Mouse (Mus musculus) forebrain, embryonic 10.5 days (tissue): ENCODE measurements around the gene Col4a2. TPM values are rescaled to one million over a fixed set of nuclear protein-coding genes. Genes with fewer than 3 reads are reported as not detected.

Source experiments
- DNase-seq: peaks from one replicate; pipeline ENCODE4 v3.0.0-alpha.2; 2017; ENCODE audit warnings: low spot score; ENCODE audit errors: extremely low spot score
- H3K27ac ChIP-seq: fragments of 300-500 bp; sonication (generic); 2 replicates; pipeline ENCODE4 v1.5.1; 2016; ENCODE audit warnings: mild to moderate bottlenecking
- H3K27me3 ChIP-seq: fragments of 300-500 bp; sonication (generic); 2 replicates; pipeline ENCODE4 v1.6.1; 2016; ENCODE audit warnings: mild to moderate bottlenecking; ENCODE audit not compliant: poor library complexity, severe bottlenecking
- H3K36me3 ChIP-seq: fragments of 300-500 bp; sonication (generic); replicated peaks from 2 replicates; pipeline ENCODE4 v1.6.1; 2016; ENCODE audit warnings: mild to moderate bottlenecking, moderate library complexity
- H3K4me1 ChIP-seq: fragments of 300-500 bp; sonication (generic); 2 replicates; pipeline ENCODE4 v1.6.1; 2016
- H3K4me3 ChIP-seq: fragments of 300-500 bp; sonication (generic); 2 replicates; pipeline ENCODE4 v1.5.1; 2016; ENCODE audit warnings: mild to moderate bottlenecking, moderate library complexity
- H3K9me3 ChIP-seq: fragments of 300-500 bp; sonication (generic); 2 replicates; pipeline ENCODE4 v1.6.1; 2016; ENCODE audit warnings: mild to moderate bottlenecking, moderate library complexity
- WGBS: fragments of 180-500 bp; shearing (Covaris S2); methylation state at CpG from one replicate; pipeline ENCODE4 v1.1.7; 2016; 5-methylcytosine and 5-hydroxymethylcytosine counted together
- polyA plus RNA-seq: library from polyadenylated mRNA; unstranded; fragments of >200 nt; fragmentation: Nextera tagmentation; extraction: Ambion mirVana; gene quantifications from 2 replicates; pipeline ENCODE4 v1.2.1, GENCODE M21; 2016

The Col4a2 gene
- polyA plus RNA-seq, 1 experiment from 2014 or later = 47.1 TPM

DNA sequence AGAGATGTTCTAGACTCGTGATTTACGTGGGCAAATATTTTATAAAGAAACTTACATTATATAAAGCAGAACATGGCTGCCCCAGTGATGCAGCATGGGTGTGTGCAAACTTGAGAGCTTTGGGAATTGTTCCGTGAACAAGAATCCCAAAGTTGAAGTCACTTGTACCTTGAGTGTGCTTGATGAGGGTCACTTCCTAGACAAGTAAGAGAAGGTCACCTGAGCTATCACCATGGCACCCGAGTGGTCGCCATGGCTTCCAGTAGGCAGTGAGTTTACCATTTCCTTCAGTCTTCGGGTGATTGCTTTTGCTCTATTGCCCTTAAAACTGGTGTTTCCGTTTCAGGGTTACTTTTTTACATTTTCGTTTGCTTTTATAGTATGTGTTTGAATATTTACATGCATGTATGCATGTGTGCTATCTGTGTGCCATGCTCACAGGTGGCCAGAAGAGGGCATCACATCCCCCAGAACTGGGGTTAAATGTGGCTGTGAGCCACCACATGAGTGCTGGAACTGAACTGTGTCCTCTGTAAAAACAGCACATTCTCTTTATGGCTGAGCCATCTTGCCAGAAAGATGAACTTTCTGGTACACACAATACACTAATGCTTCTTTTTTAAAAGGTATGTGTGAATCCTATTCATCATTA, 42.3 kb downstream of the Col4a2 start:
- Histone ChIP-seq H3K27me3 (no peaks in the 10 kb centered on the region), H3K36me3 (peaks cover 21% of the 10 kb centered on the region), H3K27ac (no peak overlapping the region), H3K4me3 (no peak overlapping the region), H3K4me1 (peaks cover 14% of the 10 kb centered on the region), H3K9me3 (no peaks in the 10 kb centered on the region)
- DNase-seq = no peak
- WGBS = 92% methylated on average over 8 of the region's 8 CpGs

DNA sequence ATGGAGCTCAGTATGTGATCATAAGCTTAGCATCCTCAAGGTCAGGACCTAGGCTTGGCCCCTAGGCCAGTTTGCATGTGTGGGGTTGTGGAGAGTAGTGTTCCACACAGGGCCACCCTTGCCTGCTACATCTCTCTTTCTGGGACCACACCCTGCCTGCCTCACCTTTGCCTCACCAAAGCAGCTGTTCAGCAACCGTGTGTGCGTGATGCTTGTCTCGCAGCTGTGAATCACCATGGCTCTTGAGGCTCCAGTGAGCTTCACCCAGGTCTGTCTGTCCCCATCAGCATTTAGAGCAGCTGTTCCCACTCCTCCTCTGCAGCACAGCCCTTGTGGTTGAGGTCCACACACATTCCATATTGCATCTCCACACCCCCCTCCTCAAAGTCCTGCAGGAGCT, 43.3 kb downstream of the Col4a2 start:
- no peaks in the 10 kb centered on the region for H3K27me3 ChIP-seq
- H3K36me3 ChIP-seq = peaks cover 21% of the 10 kb centered on the region
- 97% methylated on average over 3 of the region's 3 CpGs for WGBS
- no peak overlapping the region for H3K4me3 ChIP-seq
- no peak for DNase-seq
- no peak overlapping the region for H3K27ac ChIP-seq
- H3K4me1 ChIP-seq = peaks cover 24% of the 10 kb centered on the region
- H3K9me3 ChIP-seq = no peaks in the 10 kb centered on the region

DNA sequence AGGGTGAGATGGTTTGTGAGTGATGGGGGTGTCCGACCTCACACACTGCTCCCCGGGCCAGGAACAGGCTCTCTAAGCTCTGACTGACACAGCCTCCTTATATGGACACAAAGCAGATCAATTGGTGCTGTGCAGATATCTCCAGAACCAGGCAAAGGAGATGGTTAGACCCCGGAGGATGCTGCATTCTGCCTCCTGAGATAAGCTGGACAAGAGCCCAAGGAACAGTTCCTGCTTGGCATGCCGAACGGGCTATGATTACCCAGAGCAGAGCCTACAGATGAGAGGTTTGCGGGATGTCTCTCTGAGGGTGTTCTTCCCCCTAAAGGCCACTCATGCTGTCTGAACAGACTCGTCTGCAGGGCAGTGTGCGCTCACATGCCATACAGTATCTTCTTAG, 44.2 kb downstream of the Col4a2 start:
- H3K36me3 ChIP-seq = peaks cover 21% of the 10 kb centered on the region
- WGBS = 92% methylated on average over 8 of the region's 8 CpGs

DNA sequence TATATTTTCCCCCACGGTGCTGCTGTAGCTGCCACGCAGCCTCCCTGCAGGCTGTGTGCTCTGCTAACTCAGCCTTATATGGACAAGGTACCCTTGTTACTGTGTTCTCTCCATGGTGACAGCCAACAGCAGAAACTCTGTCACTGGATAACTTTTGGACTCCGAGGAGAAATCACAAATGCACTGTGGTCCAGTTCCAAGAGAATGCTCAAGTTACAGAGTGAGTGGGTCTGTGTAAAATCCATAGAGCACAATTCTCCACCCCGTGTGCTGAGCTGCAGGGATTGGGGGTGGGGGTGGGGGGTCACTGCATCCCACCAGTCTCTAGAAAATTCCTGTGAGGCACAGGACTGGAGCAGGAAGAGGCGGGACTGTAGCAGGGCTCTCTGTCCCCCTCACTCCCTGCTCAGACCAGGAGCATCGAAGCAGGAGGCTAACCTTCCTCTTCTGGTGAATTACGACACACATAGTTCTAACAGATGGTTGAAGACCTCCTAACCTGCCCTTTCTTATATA, 45.4 kb downstream of the Col4a2 start:
- Histone ChIP-seq H3K4me1 (peaks cover 45% of the 10 kb centered on the region), H3K27ac (peak overlapping the region; percentile 60), H3K36me3 (peaks cover 21% of the 10 kb centered on the region), H3K4me3 (no peak overlapping the region), H3K27me3 (no peaks in the 10 kb centered on the region), H3K9me3 (no peaks in the 10 kb centered on the region)
- DNase-seq = no peak
- whole genome bisulfite sequencing = 73% methylated on average over 7 of the region's 7 CpGs

More for the DNA sequence above, 44.2 kb downstream of the Col4a2 start:
- Histone ChIP-seq H3K27me3 (no peaks in the 10 kb centered on the region), H3K4me1 (peaks cover 33% of the 10 kb centered on the region), H3K9me3 (no peaks in the 10 kb centered on the region), H3K4me3 (no peak overlapping the region), H3K27ac (no peak overlapping the region; the same call in 1 of the 2 replicates)
- no peak for DNase-seq

DNA sequence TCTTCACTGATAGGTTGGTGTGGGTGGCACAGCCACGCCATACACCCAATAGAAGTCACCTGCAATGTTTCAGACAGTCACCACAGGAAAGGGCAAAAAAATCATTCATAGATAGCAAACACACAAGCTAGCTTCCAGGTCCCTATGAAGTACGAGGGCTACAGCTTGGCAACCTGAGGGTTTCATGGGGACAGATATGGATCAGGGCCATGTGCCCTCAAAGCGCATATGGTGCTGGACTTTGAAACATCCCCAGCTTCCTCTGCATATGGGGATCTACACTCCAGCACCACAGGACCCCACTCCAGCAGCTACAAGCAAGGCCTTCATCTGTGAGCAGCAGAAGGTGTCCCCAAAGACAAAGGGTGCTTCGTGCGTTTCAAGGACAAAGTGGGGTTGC, 47.2 kb downstream of the Col4a2 start:
- peaks cover 63% of the 10 kb centered on the region for H3K4me1 ChIP-seq
- H3K27me3 ChIP-seq = no peaks in the 10 kb centered on the region
- H3K27ac ChIP-seq = peak overlapping the region; percentile 87
- WGBS = 88% methylated on average over 5 of the region's 5 CpGs
- no peak overlapping the region for H3K4me3 ChIP-seq
- DNase-seq = no peak
- H3K9me3 ChIP-seq = no peaks in the 10 kb centered on the region
- H3K36me3 ChIP-seq = peaks cover 12% of the 10 kb centered on the region

DNA sequence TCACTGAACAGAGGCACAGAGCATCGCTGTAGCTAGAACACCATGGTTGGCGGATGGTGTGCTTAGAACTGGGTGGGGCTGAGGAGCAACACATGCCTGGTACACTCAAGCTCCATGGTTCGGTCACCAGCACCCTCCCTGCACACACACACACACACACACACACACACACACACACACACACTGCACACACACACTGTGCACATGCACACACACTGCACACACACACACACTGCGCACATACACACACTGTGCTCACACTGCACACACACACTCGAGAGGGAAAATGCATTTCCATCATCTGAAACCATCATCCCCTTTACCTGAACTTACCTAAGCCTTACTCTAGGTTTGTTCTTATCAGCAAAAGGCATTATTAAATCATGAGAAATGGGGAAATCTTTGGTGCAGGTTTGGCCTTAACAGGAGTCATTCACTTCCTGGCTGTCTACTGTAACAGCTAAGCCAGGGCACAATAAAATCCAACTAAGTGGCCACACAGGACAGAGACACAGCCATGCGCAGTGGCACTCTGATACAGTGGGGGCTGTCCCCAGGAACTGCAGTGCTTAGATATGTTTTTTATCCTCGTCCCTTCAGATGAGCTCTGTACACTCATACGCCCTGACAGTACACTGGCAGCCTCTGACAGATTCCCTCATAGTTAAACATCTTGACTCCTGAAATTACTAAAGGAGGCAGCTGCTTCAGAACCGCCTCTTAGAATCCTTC, 49.1 kb downstream of the Col4a2 start:
- Histone ChIP-seq H3K27me3 (no peaks in the 10 kb centered on the region), H3K27ac (peak overlapping the region; percentile 87), H3K36me3 (peaks cover 7% of the 10 kb centered on the region), H3K4me1 (peaks cover 68% of the 10 kb centered on the region), H3K4me3 (no peak overlapping the region), H3K9me3 (no peaks in the 10 kb centered on the region)
- 70% methylated on average over 9 of the region's 9 CpGs for WGBS
- no peak for DNase-seq

DNA sequence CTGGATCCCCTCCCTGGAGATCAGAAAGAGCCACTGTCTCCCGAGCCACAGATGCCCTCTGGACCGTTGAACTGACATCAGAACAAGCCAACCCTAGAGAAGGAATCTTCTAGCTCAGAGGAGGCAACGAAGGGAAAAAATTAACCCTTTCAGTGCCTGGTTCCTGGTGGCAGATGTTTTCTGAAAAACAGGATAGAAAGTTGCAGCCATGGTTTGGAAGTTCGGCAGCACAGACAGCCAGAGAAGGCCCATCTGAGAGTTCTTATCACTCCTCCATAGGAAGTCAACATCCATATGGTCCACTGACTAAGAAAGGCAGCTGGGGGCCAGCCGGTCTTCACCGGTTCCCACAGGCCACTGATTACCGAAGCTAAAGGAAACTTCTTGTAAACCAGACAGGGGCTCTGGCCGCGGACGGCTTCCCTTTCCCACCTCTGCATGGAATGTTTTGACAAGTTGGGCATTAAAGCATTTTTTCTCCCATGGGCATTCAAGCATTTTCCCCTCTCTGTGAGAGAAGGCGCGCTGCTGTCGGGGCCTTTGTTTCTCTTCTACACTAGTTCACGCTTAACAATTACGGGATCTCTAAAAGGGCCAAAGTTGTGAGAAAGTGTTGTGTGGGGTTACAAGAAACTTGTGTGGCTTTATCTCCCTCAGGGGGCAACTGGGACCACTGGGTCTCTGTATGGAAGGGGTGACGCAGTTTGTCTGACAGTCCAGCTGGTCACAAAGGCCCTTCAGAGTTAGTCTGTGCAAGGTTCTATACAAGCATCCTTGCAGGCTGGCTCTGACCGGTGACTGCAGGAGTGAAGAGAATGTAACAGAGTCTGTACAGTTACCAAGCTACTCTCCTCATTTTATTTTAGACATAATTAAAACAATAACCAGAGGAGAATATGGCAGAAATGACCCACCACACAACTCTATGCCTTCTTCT, 49.9 kb downstream of the Col4a2 start:
- peak overlapping the region; percentile 87 for H3K27ac ChIP-seq
- peaks cover 74% of the 10 kb centered on the region for H3K4me1 ChIP-seq
- H3K9me3 ChIP-seq = no peaks in the 10 kb centered on the region
- H3K27me3 ChIP-seq = no peaks in the 10 kb centered on the region
- WGBS = 12% methylated on average over 17 of the region's 17 CpGs
- peak overlapping the region; percentile 27; the same call in 1 of the 2 replicates for H3K4me3 ChIP-seq
- peaks cover 7% of the 10 kb centered on the region for H3K36me3 ChIP-seq
- peak; percentile 70 for DNase-seq

DNA sequence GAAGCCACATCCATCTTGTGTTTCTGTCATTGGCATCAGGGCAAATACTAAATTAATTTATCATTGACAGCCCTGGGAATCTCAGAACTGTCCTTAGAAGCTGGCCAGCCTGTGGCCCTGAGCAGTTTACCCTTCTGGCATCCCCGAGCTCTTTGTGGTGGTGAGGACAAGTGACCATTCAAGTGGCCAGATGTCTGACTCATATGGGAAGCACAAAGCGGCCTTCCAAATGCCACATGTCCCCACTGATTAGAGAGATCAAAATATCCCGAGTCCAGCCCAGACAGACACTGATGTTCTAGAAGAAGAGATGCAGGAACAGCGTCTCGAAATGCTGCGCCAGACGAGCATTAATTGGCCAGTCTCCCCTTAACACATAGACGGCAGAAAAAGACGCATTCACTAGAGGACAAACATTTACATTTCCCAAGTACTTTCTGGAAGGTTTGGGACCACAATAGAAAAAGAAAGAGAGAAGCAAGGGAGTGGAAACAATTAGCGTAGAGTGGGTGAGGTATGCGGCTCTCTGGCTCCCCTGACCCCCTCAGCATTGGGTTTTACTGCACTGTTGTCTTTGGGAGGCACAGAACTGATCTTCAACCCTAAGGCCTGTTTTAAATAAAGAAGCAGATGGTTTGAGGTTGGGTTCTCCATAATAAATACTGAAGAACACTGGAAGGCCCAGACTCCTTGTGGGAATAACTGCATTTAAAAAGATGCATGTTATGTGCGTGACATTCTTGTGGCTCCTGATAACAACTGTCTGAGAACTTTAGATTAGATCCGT, 50.9 kb downstream of the Col4a2 start:
- 55% methylated on average over 13 of the region's 13 CpGs for WGBS
- Histone ChIP-seq H3K9me3 (no peaks in the 10 kb centered on the region), H3K36me3 (0 out of 2 replicates have a peak, but pooled peaks cover 4% of the 10 kb centered on the region), H3K27ac (peak overlapping the region; percentile 87), H3K27me3 (no peaks in the 10 kb centered on the region), H3K4me1 (peaks cover 67% of the 10 kb centered on the region), H3K4me3 (no peak overlapping the region)
- no peak for DNase-seq

DNA sequence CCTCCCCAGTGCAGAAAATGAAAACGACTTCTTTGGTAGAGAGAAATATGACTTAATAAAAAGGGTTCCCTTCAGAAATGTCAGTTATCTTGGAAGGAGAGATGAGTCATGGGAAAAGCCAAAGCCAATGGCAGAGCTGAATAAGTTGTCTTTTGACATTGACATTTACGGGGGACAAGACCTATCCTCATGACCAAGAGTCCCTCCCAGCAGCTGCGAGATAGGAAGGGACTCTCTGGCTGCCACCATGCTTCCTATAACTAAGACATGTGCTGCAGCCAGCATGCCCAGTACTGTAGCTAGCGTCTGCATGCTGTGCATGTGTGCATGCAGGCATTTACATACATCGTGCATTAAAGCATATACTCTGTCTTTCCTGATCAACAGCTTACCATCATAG, 53.6 kb downstream of the Col4a2 start:
- WGBS = 92% methylated on average over 5 of the region's 5 CpGs
- H3K27ac ChIP-seq = 0 out of 2 replicates have a peak overlapping the region, but pooled peaks have one; percentile 33
- no peak for DNase-seq
- no peaks in the 10 kb centered on the region for H3K27me3 ChIP-seq
- H3K9me3 ChIP-seq = no peaks in the 10 kb centered on the region
- H3K4me3 ChIP-seq = no peak overlapping the region
- peaks cover 66% of the 10 kb centered on the region for H3K4me1 ChIP-seq
- H3K36me3 ChIP-seq = peaks cover 10% of the 10 kb centered on the region

DNA sequence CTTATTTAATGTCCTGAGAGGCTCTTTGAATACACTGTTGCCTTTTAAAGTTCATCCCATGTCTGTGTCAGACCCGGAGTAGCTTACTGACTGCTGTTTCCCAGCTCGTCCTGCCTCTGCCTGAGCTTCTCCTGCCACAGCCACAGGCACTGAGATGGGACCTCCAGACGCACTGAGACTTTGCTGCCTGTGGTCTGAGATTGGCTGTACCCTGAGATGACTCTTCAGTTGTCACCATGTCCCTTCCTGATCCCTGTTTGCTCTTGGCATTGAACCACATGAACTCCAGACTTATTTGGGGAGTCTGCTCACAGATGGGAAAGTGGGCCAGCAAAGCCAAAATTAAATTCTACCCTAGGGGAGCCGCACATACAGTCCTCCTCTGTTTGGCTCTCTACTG, 54.1 kb downstream of the Col4a2 start:
- Histone ChIP-seq H3K9me3 (no peaks in the 10 kb centered on the region), H3K27me3 (no peaks in the 10 kb centered on the region), H3K27ac (0 out of 2 replicates have a peak overlapping the region, but pooled peaks have one; percentile 33), H3K4me1 (peaks cover 62% of the 10 kb centered on the region), H3K36me3 (peaks cover 10% of the 10 kb centered on the region), H3K4me3 (no peak overlapping the region)
- DNase-seq = no peak
- 82% methylated on average over 4 of the region's 4 CpGs for WGBS

DNA sequence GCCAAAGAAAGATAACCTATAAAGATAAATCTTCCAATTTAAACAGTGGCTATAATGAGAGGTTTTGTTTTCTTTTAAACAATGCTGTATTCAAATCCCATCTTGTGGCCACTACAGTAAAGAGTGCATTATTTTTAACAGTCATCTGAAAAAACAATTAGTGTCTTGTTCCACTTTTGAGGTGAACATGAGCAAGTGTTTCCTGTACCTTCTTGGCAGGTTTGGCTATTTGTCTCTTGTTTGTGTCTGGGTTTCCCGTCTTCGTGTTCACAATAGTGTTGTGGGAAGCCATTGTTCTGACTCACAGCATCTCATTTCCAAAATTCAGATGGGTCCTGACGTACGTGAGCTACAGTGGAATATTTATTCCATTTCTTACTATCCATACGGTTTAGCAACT, 55.1 kb downstream of the Col4a2 start:
- Histone ChIP-seq H3K4me1 (peaks cover 52% of the 10 kb centered on the region), H3K4me3 (no peak overlapping the region)

More for the DNA sequence above, 55.1 kb downstream of the Col4a2 start:
- DNase-seq = no peak
- 93% methylated on average over 5 of the region's 5 CpGs for WGBS
- H3K36me3 ChIP-seq = peaks cover 10% of the 10 kb centered on the region
- no peaks in the 10 kb centered on the region for H3K9me3 ChIP-seq
- H3K27me3 ChIP-seq = no peaks in the 10 kb centered on the region
- no peak overlapping the region for H3K27ac ChIP-seq
